Mouse (Mus musculus): ENCODE measurements at regions not wholly inside any gene's neighbourhood (a gene's known extent, or its start where the extent isn't known, plus 50 kb on each side); places are given as distances from the start of the nearest gene placed in this dataset.

- Histone ChIP-seq H3K36me3 (ENCODE audit: insufficient read depth, low read length) (no peaks in the 10 kb centered on the region), H3K9ac (replicated peaks; ENCODE audit: low read length, poor library complexity, severe bottlenecking) (no peak overlapping the region), H3K9me3 (ENCODE audit: low read length) (no peaks in the 10 kb centered on the region), H3K4me3 (ENCODE audit: low read depth, low read length) (no peak overlapping the region), H3K4me2 (ENCODE audit: low read depth, low read length, poor library complexity, severe bottlenecking) (no peak overlapping the region), H3K27me3 (ENCODE audit: insufficient read depth, low read length) (no peaks in the 10 kb centered on the region), H3K4me1 (ENCODE audit: insufficient read depth, low read length) (no peaks in the 10 kb centered on the region), H3K27ac (ENCODE audit: low read depth, low read length) (no peak overlapping the region)
- no peak for TF ChIP-seq CTCF (IDR thresholded peaks at IDR 0.05)
- no peak for ATAC-seq (ENCODE audit: low FRiP score)
- peak; percentile 34 for DNase-seq (ENCODE audit: low spot score)
- WGBS, result 84% methylated on average over 1 of the region's 1 CpGs
These were observed 1068.5 kb upstream of the Klhl29 start for GRCm38 (mm10) chr12:6444026-6444425.

DNA sequence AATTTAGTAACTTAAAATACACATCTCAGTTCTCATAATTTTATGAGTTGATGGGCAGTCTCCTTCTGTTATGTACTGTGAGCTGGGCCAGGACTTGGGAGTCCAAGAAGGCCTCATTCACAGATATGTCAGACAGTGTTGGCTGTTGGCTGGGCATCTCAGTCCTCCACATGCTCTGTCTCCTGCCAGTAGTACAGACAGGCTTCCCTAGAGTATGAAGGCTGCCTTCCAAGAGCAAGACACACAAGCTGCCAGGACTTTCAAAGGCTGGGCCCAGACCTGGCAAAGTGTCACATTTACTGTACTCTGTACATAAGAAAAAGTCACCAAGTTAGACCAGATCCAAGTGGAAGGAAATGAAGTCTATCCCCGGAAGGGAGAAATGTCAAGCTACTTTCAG is 1042.3 kb upstream of the Klhl29 start:
- Histone ChIP-seq H3K4me2 (ENCODE audit: low read depth, low read length, poor library complexity, severe bottlenecking) (no peak overlapping the region), H3K27me3 (ENCODE audit: insufficient read depth, low read length) (no peaks in the 10 kb centered on the region), H3K4me3 (ENCODE audit: low read depth, low read length) (no peak overlapping the region), H3K4me1 (ENCODE audit: insufficient read depth, low read length) (no peaks in the 10 kb centered on the region), H3K9me3 (ENCODE audit: low read length) (no peaks in the 10 kb centered on the region), H3K27ac (ENCODE audit: low read depth, low read length) (no peak overlapping the region), H3K36me3 (ENCODE audit: insufficient read depth, low read length) (no peaks in the 10 kb centered on the region), H3K9ac (replicated peaks; ENCODE audit: low read length, poor library complexity, severe bottlenecking) (no peak overlapping the region)
- TF ChIP-seq CTCF (IDR thresholded peaks at IDR 0.05), result no peak
- DNase-seq (ENCODE audit: low spot score) (peak; percentile 69), ATAC-seq (ENCODE audit: low FRiP score) (no peak)
- WGBS, result 93% methylated on average over 1 of the region's 1 CpGs

- 61% methylated on average over 3 of the region's 3 CpGs for WGBS
- no peak for TF ChIP-seq CTCF (IDR thresholded peaks at IDR 0.05)
- Histone ChIP-seq H3K9ac (replicated peaks; ENCODE audit: low read length, poor library complexity, severe bottlenecking) (no peak overlapping the region), H3K27me3 (ENCODE audit: insufficient read depth, low read length) (no peaks in the 10 kb centered on the region), H3K36me3 (ENCODE audit: insufficient read depth, low read length) (no peaks in the 10 kb centered on the region), H3K4me1 (ENCODE audit: insufficient read depth, low read length) (no peaks in the 10 kb centered on the region), H3K4me2 (ENCODE audit: low read depth, low read length, poor library complexity, severe bottlenecking) (no peak overlapping the region), H3K9me3 (ENCODE audit: low read length) (no peaks in the 10 kb centered on the region), H3K4me3 (ENCODE audit: low read depth, low read length) (no peak overlapping the region), H3K27ac (ENCODE audit: low read depth, low read length) (no peak overlapping the region)
- DNase-seq (ENCODE audit: low spot score) (peak; percentile 12), ATAC-seq (ENCODE audit: low FRiP score) (no peak)
These were observed 1025.1 kb upstream of the Klhl29 start for GRCm38 (mm10) chr12:6400591-6400990.

- H3K27ac ChIP-seq (ENCODE audit: low read depth, low read length), result no peak overlapping the region
- 89% methylated on average over 7 of the region's 7 CpGs for WGBS
- DNase-seq (ENCODE audit: low spot score), result no peak
- ATAC-seq (ENCODE audit: low FRiP score), result no peak
- H3K9me3 ChIP-seq (ENCODE audit: low read length), result no peaks in the 10 kb centered on the region
- 0 out of 2 replicates have a peak, but pooled peaks cover 3% of the 10 kb centered on the region for H3K4me1 ChIP-seq (ENCODE audit: insufficient read depth, low read length)
- H3K4me2 ChIP-seq (ENCODE audit: low read depth, low read length, poor library complexity, severe bottlenecking), result no peak overlapping the region
- no peaks in the 10 kb centered on the region for H3K36me3 ChIP-seq (ENCODE audit: insufficient read depth, low read length)
- H3K9ac ChIP-seq (replicated peaks; ENCODE audit: low read length, poor library complexity, severe bottlenecking), result no peak overlapping the region
- H3K27me3 ChIP-seq (ENCODE audit: insufficient read depth, low read length), result no peaks in the 10 kb centered on the region
- no peak overlapping the region for H3K4me3 ChIP-seq (ENCODE audit: low read depth, low read length)
- TF ChIP-seq CTCF (IDR thresholded peaks at IDR 0.05), result no peak
These were observed 1006.4 kb upstream of the Klhl29 start for GRCm38 (mm10) chr12:6381833-6382232.

DNA sequence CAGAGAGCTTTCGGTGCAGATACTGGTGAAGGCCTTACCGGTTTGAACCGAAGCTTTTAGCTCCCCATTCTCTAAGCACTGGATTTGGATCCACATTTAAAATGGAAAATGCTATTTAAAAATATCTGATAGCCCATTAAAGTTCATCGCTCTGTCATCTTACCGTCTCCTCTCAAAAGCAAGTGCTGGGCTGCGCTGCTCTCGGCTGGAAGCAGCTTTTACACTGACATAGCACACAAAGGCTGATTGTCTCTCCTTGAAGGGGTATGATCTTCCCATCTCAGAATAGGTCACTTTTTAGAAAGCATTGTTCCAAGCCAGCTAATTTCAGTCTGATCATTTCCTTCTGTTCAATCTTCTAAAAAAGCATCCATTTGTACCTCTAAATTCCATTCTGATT is 992.1 kb upstream of the Klhl29 start:
- TF ChIP-seq CTCF (IDR thresholded peaks at IDR 0.05), result no peak
- ATAC-seq (ENCODE audit: low FRiP score) (no peak), DNase-seq (ENCODE audit: low spot score) (no peak)
- H3K9ac ChIP-seq (replicated peaks; ENCODE audit: low read length, poor library complexity, severe bottlenecking), result no peak overlapping the region
- no peaks in the 10 kb centered on the region for H3K4me1 ChIP-seq (ENCODE audit: insufficient read depth, low read length)
- no peak overlapping the region for H3K27ac ChIP-seq (ENCODE audit: low read depth, low read length)
- no peaks in the 10 kb centered on the region for H3K9me3 ChIP-seq (ENCODE audit: low read length)
- no peak overlapping the region for H3K4me2 ChIP-seq (ENCODE audit: low read depth, low read length, poor library complexity, severe bottlenecking)
- no peak overlapping the region for H3K4me3 ChIP-seq (ENCODE audit: low read depth, low read length)
- no peaks in the 10 kb centered on the region for H3K27me3 ChIP-seq (ENCODE audit: insufficient read depth, low read length)
- H3K36me3 ChIP-seq (ENCODE audit: insufficient read depth, low read length), result no peaks in the 10 kb centered on the region
- 57% methylated on average over 7 of the region's 7 CpGs for WGBS

Data from midbrain, postnatal 0 days (tissue).